Mouse (Mus musculus) lung, postnatal 14 days (tissue): ENCODE results near the gene Tgfbr2.

Experiments used
- DNase-seq: peaks from one replicate; pipeline ENCODE4 v3.0.0; 2021

Gene Tgfbr2

GRCm38 (mm10) chr9:116193535-116193881 is 18.3 kb upstream of the Tgfbr2 start:
- DNase-seq = no peak

- no peak for DNase-seq
Observed at GRCm38 (mm10) chr9:116192826-116193534, 17.8 kb upstream of the Tgfbr2 start.

- DNase-seq = no peak
Observed at GRCm38 (mm10) chr9:116192253-116192652, 17.1 kb upstream of the Tgfbr2 start.

- DNase-seq = no peak
Observed at GRCm38 (mm10) chr9:116189831-116190230, 14.7 kb upstream of the Tgfbr2 start.

- no peak for DNase-seq
Observed at GRCm38 (mm10) chr9:116188952-116189666, 13.9 kb upstream of the Tgfbr2 start.

- no peak for DNase-seq
Observed at GRCm38 (mm10) chr9:116187181-116187731, 12.1 kb upstream of the Tgfbr2 start.

- DNase-seq = no peak
Observed at GRCm38 (mm10) chr9:116184903-116185302, 9.7 kb upstream of the Tgfbr2 start.

GRCm38 (mm10) chr9:116183035-116183434 is 7.9 kb upstream of the Tgfbr2 start:
- no peak for DNase-seq

- no peak for DNase-seq
Observed at GRCm38 (mm10) chr9:116181608-116182007, 6.4 kb upstream of the Tgfbr2 start.

GRCm38 (mm10) chr9:116178151-116178550 is 3.0 kb upstream of the Tgfbr2 start:
- DNase-seq = no peak

GRCm38 (mm10) chr9:116177108-116177507 is 1.9 kb upstream of the Tgfbr2 start:
- DNase-seq = no peak

GRCm38 (mm10) chr9:116175488-116176115 is 442 bp upstream of the Tgfbr2 start:
- DNase-seq = peak; percentile 55

GRCm38 (mm10) chr9:116173473-116174170 is 1.5 kb downstream of the Tgfbr2 start:
- DNase-seq = no peak

- DNase-seq = no peak
Observed at GRCm38 (mm10) chr9:116173059-116173458, 2.1 kb downstream of the Tgfbr2 start.

GRCm38 (mm10) chr9:116169067-116169466 is 6.1 kb downstream of the Tgfbr2 start:
- no peak for DNase-seq

GRCm38 (mm10) chr9:116167304-116167880 is 7.8 kb downstream of the Tgfbr2 start:
- no peak for DNase-seq

- DNase-seq = no peak
Observed at GRCm38 (mm10) chr9:116166363-116166762, 8.8 kb downstream of the Tgfbr2 start.

- DNase-seq = no peak
Observed at GRCm38 (mm10) chr9:116163883-116164282, 11.3 kb downstream of the Tgfbr2 start.

GRCm38 (mm10) chr9:116162866-116163374 is 12.2 kb downstream of the Tgfbr2 start:
- DNase-seq = no peak

- DNase-seq = no peak
Observed at GRCm38 (mm10) chr9:116160860-116161259, 14.3 kb downstream of the Tgfbr2 start.

- DNase-seq = no peak
Observed at GRCm38 (mm10) chr9:116160067-116160466, 15.1 kb downstream of the Tgfbr2 start.

- no peak for DNase-seq
Observed at GRCm38 (mm10) chr9:116156501-116156900, 18.7 kb downstream of the Tgfbr2 start.
